Mouse (Mus musculus): ENCODE data around the gene Cenpu. TPM values are rescaled to one million over a fixed set of nuclear protein-coding genes. Genes with fewer than 3 reads are reported as not detected.

Cenpu gene
- polyA plus RNA-seq, 1 experiment from 2014 or later, result 13.9 TPM

- no peaks in the 10 kb centered on the region for H3K9me3 ChIP-seq
- H3K36me3 ChIP-seq, result no peaks in the 10 kb centered on the region
- H3K27ac ChIP-seq, result no peak overlapping the region
- no peak for ATAC-seq
- no peak overlapping the region for H3K4me3 ChIP-seq (replicated peaks)
- H3K4me2 ChIP-seq (replicated peaks), result no peak overlapping the region
- no peaks in the 10 kb centered on the region for H3K27me3 ChIP-seq (replicated peaks)
- H3K4me1 ChIP-seq (replicated peaks), result no peaks in the 10 kb centered on the region
- 80% methylated on average over 5 of the region's 5 CpGs for WGBS
- no peak overlapping the region for H3K9ac ChIP-seq
Measured at GRCm38 (mm10) chr8:46587911-46588310, 36.1 kb downstream of the Cenpu start.

GRCm38 (mm10) chr8:46588663-46589062 is 36.8 kb downstream of the Cenpu start:
- H3K4me3 ChIP-seq (replicated peaks), result no peak overlapping the region
- 97% methylated on average over 2 of the region's 2 CpGs for WGBS
- no peaks in the 10 kb centered on the region for H3K4me1 ChIP-seq (replicated peaks)
- H3K4me2 ChIP-seq (replicated peaks), result no peak overlapping the region
- no peaks in the 10 kb centered on the region for H3K36me3 ChIP-seq
- ATAC-seq, result no peak
- no peak overlapping the region for H3K27ac ChIP-seq
- no peak overlapping the region for H3K9ac ChIP-seq
- no peaks in the 10 kb centered on the region for H3K27me3 ChIP-seq (replicated peaks)
- no peaks in the 10 kb centered on the region for H3K9me3 ChIP-seq

DNA sequence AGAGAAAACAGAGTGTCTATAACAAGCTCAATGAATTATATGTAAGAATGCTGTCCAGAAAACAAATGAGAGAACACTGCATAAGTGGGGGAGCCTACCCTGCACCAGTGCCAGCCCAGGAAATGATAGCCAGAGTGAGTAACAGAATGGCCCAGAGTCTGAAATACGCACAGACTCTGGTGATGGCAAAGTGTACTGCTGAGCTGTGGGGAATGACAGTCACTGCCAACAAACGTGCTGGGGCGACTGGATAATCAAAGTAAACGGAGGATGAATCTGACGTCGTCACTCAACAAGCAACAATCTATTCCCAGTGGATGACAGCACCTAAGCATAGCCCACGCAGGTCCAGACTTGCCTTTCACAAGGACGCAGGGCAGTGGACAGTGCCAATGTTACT is 41.2 kb downstream of the Cenpu start:
- Histone ChIP-seq H3K9ac (no peak overlapping the region), H3K4me2 (replicated peaks) (no peak overlapping the region), H3K4me3 (replicated peaks) (no peak overlapping the region), H3K27ac (no peak overlapping the region), H3K36me3 (0 out of 2 replicates have a peak, but pooled peaks cover 3% of the 10 kb centered on the region), H3K4me1 (replicated peaks) (no peaks in the 10 kb centered on the region), H3K27me3 (replicated peaks) (no peaks in the 10 kb centered on the region), H3K9me3 (no peaks in the 10 kb centered on the region)
- no peak for ATAC-seq
- 88% methylated on average over 8 of the region's 8 CpGs for WGBS

GRCm38 (mm10) chr8:46593772-46594171 is 41.9 kb downstream of the Cenpu start:
- H3K4me3 ChIP-seq (replicated peaks), result no peak overlapping the region
- WGBS, result 70% methylated on average over 2 of the region's 2 CpGs
- no peaks in the 10 kb centered on the region for H3K9me3 ChIP-seq
- 0 out of 2 replicates have a peak, but pooled peaks cover 3% of the 10 kb centered on the region for H3K36me3 ChIP-seq
- no peak overlapping the region for H3K9ac ChIP-seq
- H3K27ac ChIP-seq, result no peak overlapping the region
- no peak for ATAC-seq
- H3K4me1 ChIP-seq (replicated peaks), result no peaks in the 10 kb centered on the region
- no peak overlapping the region for H3K4me2 ChIP-seq (replicated peaks)
- no peaks in the 10 kb centered on the region for H3K27me3 ChIP-seq (replicated peaks)

GRCm38 (mm10) chr8:46595593-46595992 is 43.8 kb downstream of the Cenpu start:
- 0 out of 2 replicates have a peak, but pooled peaks cover 3% of the 10 kb centered on the region for H3K36me3 ChIP-seq
- no peak overlapping the region for H3K9ac ChIP-seq
- H3K27ac ChIP-seq, result no peak overlapping the region
- no peaks in the 10 kb centered on the region for H3K4me1 ChIP-seq (replicated peaks)
- 80% methylated on average over 2 of the region's 2 CpGs for WGBS
- H3K4me3 ChIP-seq (replicated peaks), result no peak overlapping the region
- no peaks in the 10 kb centered on the region for H3K27me3 ChIP-seq (replicated peaks)
- no peak overlapping the region for H3K4me2 ChIP-seq (replicated peaks)
- H3K9me3 ChIP-seq, result no peaks in the 10 kb centered on the region
- no peak for ATAC-seq

GRCm38 (mm10) chr8:46596530-46596929 is 44.7 kb downstream of the Cenpu start:
- Histone ChIP-seq H3K4me3 (replicated peaks) (no peak overlapping the region), H3K36me3 (0 out of 2 replicates have a peak, but pooled peaks cover 3% of the 10 kb centered on the region), H3K27ac (no peak overlapping the region), H3K27me3 (replicated peaks) (no peaks in the 10 kb centered on the region), H3K9ac (no peak overlapping the region), H3K9me3 (no peaks in the 10 kb centered on the region), H3K4me2 (replicated peaks) (no peak overlapping the region), H3K4me1 (replicated peaks) (no peaks in the 10 kb centered on the region)
- ATAC-seq, result no peak
- 85% methylated on average over 2 of the region's 2 CpGs for WGBS

DNA sequence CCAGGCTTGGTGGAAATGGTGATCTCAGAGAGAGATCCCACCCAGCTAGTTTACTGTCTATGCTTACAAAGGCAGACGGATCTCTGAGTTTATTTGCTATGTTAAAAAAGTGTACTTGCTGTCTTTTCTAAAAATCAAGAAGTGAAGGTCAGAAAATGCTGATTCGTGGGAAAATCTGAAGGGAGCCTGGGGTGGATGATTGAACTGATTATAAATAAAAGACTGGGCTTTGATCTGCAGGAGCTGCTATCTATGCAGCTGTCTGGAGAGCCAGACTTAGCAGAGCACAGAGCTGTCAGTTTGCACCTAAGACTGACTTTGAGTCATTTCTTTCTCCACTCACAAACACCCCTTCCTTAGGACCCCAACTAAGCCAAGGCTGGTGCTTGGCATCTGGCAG is 45.6 kb downstream of the Cenpu start:
- Histone ChIP-seq H3K4me3 (replicated peaks) (no peak overlapping the region), H3K36me3 (0 out of 2 replicates have a peak, but pooled peaks cover 3% of the 10 kb centered on the region), H3K4me2 (replicated peaks) (no peak overlapping the region), H3K9ac (no peak overlapping the region), H3K9me3 (no peaks in the 10 kb centered on the region), H3K27me3 (replicated peaks) (no peaks in the 10 kb centered on the region), H3K4me1 (replicated peaks) (no peaks in the 10 kb centered on the region), H3K27ac (no peak overlapping the region)
- no peak for ATAC-seq
- WGBS, result 50% methylated on average over 2 of the region's 2 CpGs

DNA sequence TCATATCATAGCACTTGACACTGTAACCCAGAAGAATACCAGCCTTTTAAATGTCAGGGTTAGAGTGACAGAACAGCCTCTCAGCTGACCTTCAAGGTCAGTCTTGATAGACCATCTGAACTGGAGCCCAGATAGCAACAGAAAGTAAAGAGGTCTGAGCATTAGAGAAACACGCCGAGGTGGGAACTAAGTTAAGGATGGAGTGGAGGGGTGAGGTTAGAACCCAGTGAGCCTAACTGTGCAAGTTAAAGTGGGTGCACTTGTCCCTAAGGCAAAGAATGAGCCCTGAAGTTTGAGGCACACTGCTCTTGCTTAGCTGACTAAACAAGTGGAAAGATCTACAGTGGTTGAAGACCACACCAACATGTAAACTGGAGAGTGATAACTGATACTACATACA is 46.3 kb downstream of the Cenpu start:
- Histone ChIP-seq H3K27me3 (replicated peaks) (no peaks in the 10 kb centered on the region), H3K9ac (no peak overlapping the region), H3K27ac (no peak overlapping the region), H3K4me2 (replicated peaks) (no peak overlapping the region), H3K4me1 (replicated peaks) (no peaks in the 10 kb centered on the region), H3K36me3 (0 out of 2 replicates have a peak, but pooled peaks cover 3% of the 10 kb centered on the region), H3K9me3 (no peaks in the 10 kb centered on the region), H3K4me3 (replicated peaks) (no peak overlapping the region)
- WGBS, result 83% methylated on average over 2 of the region's 2 CpGs
- no peak for ATAC-seq

DNA sequence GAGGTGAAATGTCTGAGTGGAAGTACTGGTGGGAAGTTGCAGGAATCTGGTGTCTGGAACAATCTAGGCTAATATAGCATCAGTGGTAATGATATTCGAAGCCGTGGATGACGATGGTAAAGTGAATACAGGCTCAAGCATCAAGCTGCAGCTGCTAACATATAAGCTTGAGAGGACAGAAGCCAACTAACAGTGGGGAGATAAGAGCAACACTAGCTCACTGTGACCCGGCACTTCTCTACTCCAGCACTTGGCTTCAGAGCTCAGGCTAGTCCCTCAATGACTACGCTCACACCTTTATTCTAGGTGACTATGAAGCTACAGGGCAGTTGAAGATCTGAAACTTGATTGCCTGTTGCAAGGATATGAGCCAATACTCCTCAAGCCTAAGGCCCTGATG is 46.9 kb downstream of the Cenpu start:
- Histone ChIP-seq H3K4me3 (replicated peaks) (no peak overlapping the region), H3K27me3 (replicated peaks) (no peaks in the 10 kb centered on the region), H3K4me2 (replicated peaks) (no peak overlapping the region), H3K9ac (no peak overlapping the region), H3K36me3 (0 out of 2 replicates have a peak, but pooled peaks cover 3% of the 10 kb centered on the region), H3K9me3 (no peaks in the 10 kb centered on the region), H3K27ac (no peak overlapping the region), H3K4me1 (replicated peaks) (no peaks in the 10 kb centered on the region)
- ATAC-seq, result no peak; the same call in 1 of the 2 replicates
- WGBS, result 94% methylated on average over 5 of the region's 5 CpGs

DNA sequence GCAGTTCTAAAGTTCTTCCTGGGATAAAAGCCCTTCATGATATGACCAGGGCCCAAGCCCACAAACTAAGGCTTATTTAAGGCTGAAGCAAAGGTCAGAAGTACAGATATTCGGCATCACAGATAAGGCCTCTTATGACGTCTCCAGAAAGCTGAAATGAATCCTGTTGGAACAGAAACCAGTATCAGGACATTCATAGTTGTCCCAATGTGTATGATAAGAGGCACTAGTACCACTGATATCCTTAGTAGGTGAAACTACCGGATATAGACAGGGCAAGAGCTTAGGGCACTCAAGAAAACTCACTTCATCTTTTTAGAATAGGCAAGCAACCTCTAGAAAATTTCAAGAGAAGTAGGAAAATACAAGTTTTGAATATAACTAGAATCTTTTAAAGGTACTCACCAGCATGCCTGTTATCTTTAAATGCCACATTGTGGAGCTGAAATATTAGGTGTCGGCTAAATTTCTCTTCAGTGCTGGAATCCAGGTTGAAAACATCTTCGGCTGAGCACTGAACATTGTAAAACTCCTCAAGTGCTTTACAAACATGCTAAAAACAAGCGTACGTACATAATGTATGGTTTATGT is 47.6 kb downstream of the Cenpu start:
- Histone ChIP-seq H3K4me3 (replicated peaks) (no peak overlapping the region), H3K9me3 (no peaks in the 10 kb centered on the region), H3K4me1 (replicated peaks) (no peaks in the 10 kb centered on the region), H3K36me3 (0 out of 2 replicates have a peak, but pooled peaks cover 3% of the 10 kb centered on the region), H3K27me3 (replicated peaks) (no peaks in the 10 kb centered on the region), H3K27ac (no peak overlapping the region), H3K4me2 (replicated peaks) (no peak overlapping the region), H3K9ac (no peak overlapping the region)
- peak; percentile 34; the same call in 1 of the 2 replicates for ATAC-seq
- WGBS, result 85% methylated on average over 7 of the region's 7 CpGs

DNA sequence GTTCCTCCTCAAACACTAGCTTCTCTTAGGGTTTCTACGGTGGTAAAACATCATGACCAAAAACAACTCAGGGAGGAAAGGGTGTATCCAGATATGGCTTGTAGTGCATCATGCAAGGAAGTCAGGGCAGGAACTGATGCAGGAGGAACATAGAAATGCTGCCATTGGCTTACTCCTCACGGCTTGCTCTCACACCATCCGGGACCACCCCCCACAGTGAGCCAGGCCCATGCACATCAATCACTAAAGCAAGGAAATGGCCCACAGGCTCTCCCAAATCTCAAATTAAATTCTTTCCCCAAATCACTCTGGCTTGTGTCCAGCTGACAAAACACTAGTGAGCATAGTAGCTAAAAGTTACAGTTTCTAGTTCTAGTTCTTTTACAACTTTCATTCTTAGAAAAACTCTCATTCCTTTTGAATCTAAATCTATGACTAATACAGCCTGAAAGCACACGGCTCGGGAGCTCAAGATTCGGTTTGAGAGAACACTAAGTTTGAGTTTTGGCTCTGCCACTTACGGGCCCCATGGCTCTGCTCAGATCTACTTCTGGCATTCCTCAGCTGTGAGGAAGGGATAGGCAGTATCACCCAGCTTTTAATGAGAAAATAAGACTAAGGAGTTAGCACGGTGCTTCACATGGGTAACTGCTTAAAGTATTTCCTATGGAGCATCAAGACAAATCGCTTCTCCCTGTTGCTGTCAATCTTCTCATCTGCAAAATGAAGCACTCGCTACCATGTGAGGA is 49.3 kb downstream of the Cenpu start:
- H3K4me2 ChIP-seq (replicated peaks), result no peak overlapping the region
- H3K27ac ChIP-seq, result no peak overlapping the region
- H3K9ac ChIP-seq, result no peak overlapping the region
- no peaks in the 10 kb centered on the region for H3K4me1 ChIP-seq (replicated peaks)
- 62% methylated on average over 10 of the region's 10 CpGs for WGBS
- H3K27me3 ChIP-seq (replicated peaks), result no peaks in the 10 kb centered on the region
- ATAC-seq, result no peak
- H3K9me3 ChIP-seq, result no peaks in the 10 kb centered on the region
- H3K4me3 ChIP-seq (replicated peaks), result no peak overlapping the region
- peaks cover 3% of the 10 kb centered on the region; the same call in 1 of the 2 replicates for H3K36me3 ChIP-seq

GRCm38 (mm10) chr8:46603587-46603986 is 51.8 kb downstream of the Cenpu start:
- Histone ChIP-seq H3K9me3 (no peaks in the 10 kb centered on the region), H3K27ac (no peak overlapping the region), H3K4me3 (replicated peaks) (no peak overlapping the region), H3K4me1 (replicated peaks) (no peaks in the 10 kb centered on the region), H3K9ac (no peak overlapping the region), H3K36me3 (no peaks in the 10 kb centered on the region; the same call in 1 of the 2 replicates), H3K4me2 (replicated peaks) (no peak overlapping the region), H3K27me3 (replicated peaks) (no peaks in the 10 kb centered on the region)
- no peak for ATAC-seq
- 92% methylated on average over 5 of the region's 5 CpGs for WGBS
